Mouse (Mus musculus) frontal cortex, adult (tissue): ENCODE measurements around the gene Pias3.
"Not testable (repeated sequence)": the region's sequence is repeated elsewhere in the genome, so short reads cannot be mapped to it uniquely, and the experiment has no call there.

Source experiments
- ATAC-seq: cut with Nextera tagmentation; 2 replicates; pipeline ENCODE4 v1.9.2; 2017; ENCODE audit warnings: mild to moderate bottlenecking, moderate library complexity, mixed read lengths; ENCODE audit not compliant: low TSS enrichment

The Pias3 gene

GRCm38 (mm10) chr3:96684822-96685156, 11.4 kb upstream of the Pias3 start:
- peak; percentile 21; the same call in 1 of the 2 replicates for ATAC-seq

DNA sequence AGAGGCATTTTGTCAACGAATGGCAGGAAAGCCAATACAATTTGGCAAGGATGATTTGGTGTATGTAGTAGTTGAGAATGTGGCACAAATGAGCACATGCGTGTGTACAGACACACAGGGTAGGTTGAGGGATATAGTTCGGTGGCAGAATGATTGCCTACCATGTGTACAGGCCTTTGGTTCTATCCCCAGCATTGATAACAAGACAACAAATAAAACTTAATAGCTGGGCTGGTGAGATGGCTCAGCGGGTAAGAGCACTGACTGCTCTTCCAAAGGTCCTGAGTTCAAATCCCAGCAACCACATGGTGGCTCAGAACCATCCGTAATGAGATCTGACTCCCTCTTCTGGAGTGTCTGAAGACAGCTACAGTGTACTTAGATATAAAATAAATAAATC, 10.1 kb upstream of the Pias3 start:
- ATAC-seq = not testable (repeated sequence)

GRCm38 (mm10) chr3:96688854-96689253, 7.3 kb upstream of the Pias3 start:
- ATAC-seq = peak; percentile 41; the same call in 1 of the 2 replicates

GRCm38 (mm10) chr3:96690298-96690697, 5.9 kb upstream of the Pias3 start:
- no peak for ATAC-seq

DNA sequence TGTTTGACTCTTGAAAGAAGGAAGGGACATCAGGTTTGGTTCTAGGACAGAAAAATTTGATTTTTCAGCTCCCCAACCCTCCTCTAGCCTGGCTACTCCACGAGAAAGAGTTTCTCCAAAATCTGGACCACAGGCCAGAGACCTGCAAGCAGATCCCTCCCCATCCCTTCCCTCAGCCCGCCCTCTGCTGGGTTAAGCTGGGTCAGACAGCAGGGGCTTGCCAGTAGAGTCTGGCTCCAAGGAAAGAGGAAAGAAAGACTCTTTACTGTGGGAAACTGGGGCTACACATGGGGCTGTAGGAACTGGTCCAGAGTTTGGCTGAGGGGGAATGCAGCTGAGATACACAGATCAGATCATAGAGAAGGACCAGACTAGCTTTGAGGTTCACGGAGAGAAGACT, 3.7 kb upstream of the Pias3 start:
- ATAC-seq = no peak

DNA sequence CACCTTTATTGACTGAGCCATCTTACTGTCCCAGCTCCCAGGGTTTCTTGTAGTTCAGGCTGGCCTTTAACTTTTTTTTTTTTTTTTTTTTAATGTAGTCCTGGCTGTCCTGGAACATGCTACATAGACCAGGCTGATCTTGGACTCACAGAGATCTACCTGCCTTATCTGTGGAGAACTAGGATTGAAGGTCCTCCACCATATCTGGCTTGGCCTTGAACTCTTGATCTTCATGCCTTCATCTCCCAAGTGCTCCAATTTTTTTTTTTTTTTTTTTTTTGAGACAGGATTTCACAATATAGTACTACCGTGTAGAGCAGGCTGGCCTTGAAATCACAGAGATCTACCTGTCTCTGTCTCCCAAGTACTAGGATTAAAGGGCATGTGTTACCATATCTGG, 2.6 kb upstream of the Pias3 start:
- ATAC-seq = no peak

GRCm38 (mm10) chr3:96696766-96697732, 865 bp downstream of the Pias3 start:
- peak; percentile 82 for ATAC-seq

GRCm38 (mm10) chr3:96698993-96699690, 3.0 kb downstream of the Pias3 start:
- peak; percentile 26; the same call in 1 of the 2 replicates for ATAC-seq

- no peak for ATAC-seq
These were observed 4.2 kb downstream of the Pias3 start for GRCm38 (mm10) chr3:96700376-96700775.

DNA sequence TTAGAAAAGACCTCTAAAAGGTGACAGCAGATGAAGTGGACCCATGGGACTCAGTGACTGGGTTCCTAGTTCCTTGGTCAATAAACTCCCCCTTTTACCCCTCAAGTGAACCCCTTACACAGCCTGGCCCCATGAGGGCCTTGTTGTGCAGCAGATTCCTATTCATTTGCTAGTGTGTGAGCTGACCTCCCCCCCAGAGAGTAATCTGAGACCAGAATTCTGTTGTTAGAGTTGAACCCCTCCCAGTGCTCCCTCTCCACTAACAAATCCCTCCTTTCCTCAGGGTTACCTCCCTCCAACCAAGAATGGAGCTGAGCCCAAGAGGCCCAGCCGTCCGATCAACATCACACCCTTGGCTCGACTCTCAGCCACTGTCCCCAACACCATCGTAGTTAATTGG, 4.8 kb downstream of the Pias3 start:
- no peak for ATAC-seq

GRCm38 (mm10) chr3:96704778-96705177, 8.6 kb downstream of the Pias3 start:
- ATAC-seq = no peak

DNA sequence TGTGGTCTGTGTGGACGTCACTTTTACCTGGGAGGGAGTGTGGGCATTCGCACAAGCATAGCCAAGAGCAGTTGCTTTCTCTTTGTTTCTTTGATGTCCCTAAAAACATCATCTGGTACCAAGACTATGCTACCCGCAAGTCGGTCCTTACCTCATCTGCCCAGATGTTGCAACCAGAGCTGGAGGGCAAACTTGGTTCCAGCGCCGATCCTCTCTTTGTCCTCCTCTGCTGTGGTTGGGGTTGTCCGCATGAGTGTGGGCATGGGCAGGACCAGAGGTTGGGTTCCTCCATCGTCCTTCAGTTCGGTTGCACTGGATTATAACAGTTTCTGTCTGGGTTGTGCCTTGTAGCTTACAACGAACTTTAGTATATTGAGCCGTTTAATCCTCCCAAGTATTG, 10.0 kb downstream of the Pias3 start:
- no peak for ATAC-seq

GRCm38 (mm10) chr3:96706984-96707383, 10.8 kb downstream of the Pias3 start:
- no peak for ATAC-seq

GRCm38 (mm10) chr3:96707903-96708683, 11.9 kb downstream of the Pias3 start, which contains the start of gene Nudt17:
Nudt17 (minus strand) TSS chr3:96708562.
- peak; percentile 66 for ATAC-seq

GRCm38 (mm10) chr3:96708684-96709064, 12.5 kb downstream of the Pias3 start:
- no peak for ATAC-seq

DNA sequence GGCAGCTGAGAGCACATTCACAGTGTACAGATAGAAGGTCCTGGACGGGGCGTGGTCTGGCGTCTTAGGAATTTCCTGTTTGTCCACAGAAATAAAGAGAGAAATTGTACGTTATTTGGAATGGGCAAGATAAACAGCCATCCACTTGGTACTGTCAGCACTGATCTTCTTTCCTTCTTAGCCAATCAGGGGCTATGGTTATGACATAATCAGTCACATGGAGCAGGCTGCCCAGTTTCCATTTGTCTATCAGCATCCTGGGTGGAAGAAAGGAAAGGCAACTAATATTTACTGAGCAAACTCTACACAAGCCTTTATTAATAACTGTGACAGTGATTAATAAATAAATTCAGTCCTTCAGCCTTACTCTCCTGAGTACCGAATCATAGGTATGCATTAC, 18.1 kb downstream of the Pias3 start:
- no peak for ATAC-seq

DNA sequence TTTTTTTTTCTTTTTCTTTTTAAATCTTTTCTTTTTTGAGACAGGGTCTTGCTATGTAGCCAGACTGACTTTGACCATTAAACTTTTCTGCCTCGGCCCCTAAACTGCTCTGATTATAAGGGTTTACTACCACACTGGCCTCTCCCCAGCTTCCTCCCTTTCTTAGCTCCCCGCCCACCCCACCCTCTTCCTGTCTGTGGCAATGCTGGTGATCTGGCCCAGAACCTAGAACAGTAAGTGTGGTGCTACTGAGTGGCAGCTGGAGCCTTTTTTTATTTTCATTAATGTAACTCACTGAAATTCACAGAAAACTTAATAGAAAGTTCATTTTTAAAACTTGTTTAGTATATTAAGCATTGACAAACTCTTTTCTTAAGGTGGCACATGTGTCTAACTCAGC, 19.7 kb downstream of the Pias3 start:
- ATAC-seq = no peak

DNA sequence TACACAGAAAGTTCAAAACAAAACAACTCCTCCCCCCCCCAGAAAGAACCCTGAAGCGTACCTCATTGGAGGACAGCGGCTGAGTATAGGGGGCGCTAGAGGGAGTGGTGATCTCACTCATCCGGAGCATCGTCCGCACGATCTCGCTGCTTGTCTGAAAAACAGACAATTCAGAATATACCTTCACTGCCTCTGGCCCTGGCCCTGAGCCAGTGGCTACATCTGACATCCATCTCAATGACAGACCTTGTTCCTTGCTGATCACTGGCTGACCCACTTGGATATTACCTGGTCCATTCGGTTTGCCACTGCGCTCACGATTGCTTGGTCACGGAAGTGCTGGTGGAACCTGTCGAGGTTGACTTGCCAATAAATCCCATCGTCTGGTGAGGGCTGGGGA, 23.0 kb downstream of the Pias3 start:
- peak; percentile 80 for ATAC-seq

DNA sequence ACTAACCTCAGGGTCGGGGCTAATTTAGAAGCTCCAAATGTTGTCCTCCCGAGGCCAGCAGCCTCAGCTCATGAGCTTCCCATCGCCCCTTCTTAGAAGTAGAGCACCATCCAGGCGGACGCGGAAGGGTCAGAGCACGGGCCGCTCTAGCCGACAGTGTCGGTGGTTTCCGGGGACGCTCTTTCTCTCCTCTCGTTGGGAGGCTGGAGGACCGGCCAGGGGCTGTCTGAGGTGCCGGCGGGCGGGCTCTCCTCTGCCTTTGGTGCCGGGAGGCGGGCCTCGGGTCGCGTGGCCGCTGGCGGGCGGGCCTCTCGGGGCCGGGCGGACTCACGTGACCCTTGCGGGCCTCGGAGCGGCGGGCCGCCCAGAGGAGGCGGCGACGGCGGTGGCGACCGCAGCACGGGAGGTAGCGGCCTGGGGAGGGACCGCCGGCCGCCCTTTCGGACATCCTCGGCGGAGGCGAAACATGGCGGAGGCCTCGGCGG, 31.2 kb downstream of the Pias3 start, which contains the start of the genes Polr3c and Rnf115:
TSS of gene Polr3c (minus strand) at position 286 of the 485 bp plus-strand sequence.
TSS of gene Rnf115 (plus strand) at position 322 of the 485 bp plus-strand sequence.
- peak; percentile 92 for ATAC-seq

DNA sequence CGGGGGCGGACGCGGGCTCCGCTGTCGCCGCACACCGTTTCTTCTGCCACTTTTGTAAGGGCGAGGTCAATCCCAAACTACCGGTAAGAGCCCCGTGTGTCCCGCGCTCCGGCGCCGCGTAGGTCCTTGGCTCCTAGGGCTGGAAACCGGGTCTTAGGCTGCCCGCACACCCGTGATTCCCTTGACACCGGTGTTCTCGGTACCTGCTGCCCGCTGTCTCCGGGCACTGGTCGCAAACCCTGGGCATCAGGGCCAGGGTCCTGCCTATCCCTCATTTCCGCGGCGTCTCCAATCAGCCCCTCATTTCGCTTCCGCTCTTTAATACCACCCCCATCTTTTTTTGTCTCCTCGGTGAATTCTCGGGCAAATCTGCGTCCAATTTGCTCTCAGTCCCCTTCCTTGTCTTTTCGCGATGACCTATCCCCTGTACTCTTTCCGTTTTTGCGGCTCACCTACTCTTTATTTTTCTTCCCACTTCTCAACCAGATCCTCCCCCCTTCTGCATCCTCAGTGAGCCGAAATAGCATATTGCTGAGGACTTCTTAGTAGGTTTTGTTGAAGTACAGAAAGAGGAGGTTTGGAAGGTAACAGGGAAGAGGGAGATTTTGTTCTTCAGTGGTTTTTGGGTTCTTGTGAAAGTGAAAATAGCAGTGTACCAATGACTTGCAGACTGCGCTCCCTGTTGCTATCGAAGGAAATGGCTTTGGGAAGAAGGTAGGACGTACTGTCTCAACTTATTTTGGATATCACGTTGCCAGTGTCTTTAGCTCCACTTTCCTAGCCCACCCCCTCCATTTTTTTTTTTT, 31.8 kb downstream of the Pias3 start:
- peak; percentile 44 for ATAC-seq
